7 mouse cellular contexts compared by ENCODE assay signal in genomic region chr13:45883791-45884238, GRCm38 (mm10).
"Had no signal": no experiment of that assay in that cellular context is flagged by ENCODE, and none has a peak within 500 bp of the region (broad histone marks: within the 10 kb centered on the region; RNA-seq: fewer than 3 reads in every experiment).

No protein-coding gene starts in this region.

- DNase-seq: kidney, adult 9 months; kidney, postnatal 36 days; layer of hippocampus, adult 9-11 months; lung, adult 18-20 months; right cerebral cortex, postnatal 14 days; thymus, postnatal 14 days had no signal

- ATAC-seq: midbrain, embryonic 16.5 days had no signal
